Mouse (Mus musculus) retina, embryonic 14.5 days (tissue): ENCODE data around the gene Gtf2h5.

ENCODE experiments used
- DNase-seq: peaks from one replicate; pipeline ENCODE4 v3.0.0-alpha.2; 2015; ENCODE audit warnings: low spot score

Gene Gtf2h5

GRCm38 (mm10) chr17:6110956-6111355, 31.4 kb downstream of the Gtf2h5 start:
- DNase-seq = peak; percentile 30

- no peak for DNase-seq
Observed at GRCm38 (mm10) chr17:6113653-6114052, 34.1 kb downstream of the Gtf2h5 start.

GRCm38 (mm10) chr17:6115085-6115484, 35.5 kb downstream of the Gtf2h5 start:
- DNase-seq = no peak

GRCm38 (mm10) chr17:6117148-6117725, 37.7 kb downstream of the Gtf2h5 start:
- no peak for DNase-seq

GRCm38 (mm10) chr17:6117917-6118316, 38.3 kb downstream of the Gtf2h5 start:
- no peak for DNase-seq

GRCm38 (mm10) chr17:6118861-6119260, 39.3 kb downstream of the Gtf2h5 start:
- no peak for DNase-seq

GRCm38 (mm10) chr17:6123776-6124175, 44.2 kb downstream of the Gtf2h5 start:
- no peak for DNase-seq

- no peak for DNase-seq
Observed at GRCm38 (mm10) chr17:6125441-6125840, 45.9 kb downstream of the Gtf2h5 start.

- no peak for DNase-seq
Observed at GRCm38 (mm10) chr17:6128039-6128438, 48.5 kb downstream of the Gtf2h5 start.

GRCm38 (mm10) chr17:6129361-6129760, 49.8 kb downstream of the Gtf2h5 start:
- peak; percentile 41 for DNase-seq

- DNase-seq = no peak
Observed at GRCm38 (mm10) chr17:6131083-6131482, 51.5 kb downstream of the Gtf2h5 start.
